Comparison of ENCODE assay signal across 18 mouse cellular contexts in genomic region chr4:56325156-56325555, GRCm38 (mm10).
"Had no signal": no experiment of that assay in that cellular context is flagged by ENCODE, and none has a peak within 500 bp of the region (broad histone marks: within the 10 kb centered on the region; RNA-seq: fewer than 3 reads in every experiment).

No protein-coding gene starts in this region.

- DNase-seq: lung, adult 18-20 months; lung, embryonic 14.5 days; lung, postnatal 10 days; lung, postnatal 4 days; midbrain, embryonic 14.5 days; retina, postnatal 1 day; right cerebral cortex, adult 18-20 months; thymus, adult 2 months; thymus, postnatal 14 days; thymus, postnatal 36 days had no signal

- H3K9ac ChIP-seq: lung, embryonic 14.5 days; midbrain, embryonic 12.5 days; neural tube, embryonic 13.5 days; neural tube, embryonic 15.5 days; stomach, embryonic 15.5 days had no signal

- H3K27me3 ChIP-seq: midbrain, embryonic 12.5 days; neural tube, embryonic 13.5 days; neural tube, embryonic 15.5 days; stomach, embryonic 15.5 days had no signal

- H3K27ac ChIP-seq: midbrain, embryonic 10.5 days; midbrain, embryonic 12.5 days; neural tube, embryonic 13.5 days; neural tube, embryonic 15.5 days; stomach, embryonic 15.5 days; stomach, postnatal 0 days had no signal

- H3K4me2 ChIP-seq: lung, embryonic 14.5 days; midbrain, embryonic 12.5 days; neural tube, embryonic 13.5 days; neural tube, embryonic 15.5 days; stomach, embryonic 15.5 days had no signal

- ATAC-seq: midbrain, embryonic 16.5 days had no signal

- H3K4me1 ChIP-seq: midbrain, embryonic 10.5 days; midbrain, embryonic 12.5 days; neural tube, embryonic 13.5 days; neural tube, embryonic 15.5 days; stomach, embryonic 15.5 days had no signal

- H3K9me3 ChIP-seq: midbrain, embryonic 10.5 days; midbrain, embryonic 12.5 days; neural tube, embryonic 13.5 days; neural tube, embryonic 15.5 days; stomach, embryonic 15.5 days had no signal

- H3K4me3 ChIP-seq: midbrain, embryonic 10.5 days; midbrain, embryonic 12.5 days; myocyte; neural tube, embryonic 13.5 days; neural tube, embryonic 15.5 days; stomach, embryonic 15.5 days had no signal

- H3K36me3 ChIP-seq: midbrain, embryonic 10.5 days; midbrain, embryonic 12.5 days; neural tube, embryonic 13.5 days; neural tube, embryonic 15.5 days; stomach, embryonic 15.5 days had no signal
